Mouse (Mus musculus) liver, adult 2 months (tissue): Measurements from ENCODE around the gene Hes5.

ENCODE experiments used
- CTCF ChIP-seq: fragments of 200-500 bp; IDR thresholded peaks from 2 replicates; pipeline ENCODE4 v1.5.1; 2011; ENCODE audit warnings: low read depth, low read length, control low read depth
- POLR2A ChIP-seq: fragments of 200-500 bp; IDR thresholded peaks from 2 replicates; pipeline ENCODE4 v1.6.1; 2011; ENCODE audit warnings: low read length, control low read depth; ENCODE audit not compliant: insufficient read depth; ENCODE audit errors: extremely low read depth

DNA sequence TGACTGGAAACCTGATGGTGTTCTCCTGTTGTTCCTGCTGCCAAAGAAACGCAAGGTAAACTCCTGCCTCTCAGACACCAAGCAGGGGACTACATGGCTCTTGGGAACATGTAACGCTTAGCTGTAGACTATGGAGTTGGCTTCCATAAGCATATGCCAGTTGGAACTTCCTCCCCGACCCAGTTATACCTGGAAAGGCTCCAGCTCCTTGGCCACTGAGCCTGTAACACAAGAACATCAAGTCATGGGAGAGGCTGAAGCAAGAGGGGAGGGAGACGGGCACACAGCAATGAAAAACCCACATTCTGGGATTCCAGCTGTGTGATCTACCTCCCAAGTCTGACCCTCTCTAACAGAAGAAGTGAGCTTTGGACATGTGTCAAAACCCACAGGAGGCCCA, 38.4 kb upstream of the Hes5 start:
- TF ChIP-seq POLR2A: no peak
- TF ChIP-seq CTCF: no peak
